Mouse (Mus musculus) midbrain, embryonic 15.5 days (tissue): ENCODE measurements around the gene Gbp2. TPM values are rescaled to one million over a fixed set of nuclear protein-coding genes. Genes with fewer than 3 reads are reported as not detected.

Experiments used
- ATAC-seq: fragments of 200-750 bp; cut with Nextera tagmentation; replicated peaks from 2 replicates; pipeline ENCODE4 v1.8.0; 2017; ENCODE audit warnings: moderate TSS enrichment
- H3K27ac ChIP-seq: fragments of 300-500 bp; sonication (generic); 2 replicates; pipeline ENCODE4 v1.5.1; 2015; ENCODE audit warnings: mild to moderate bottlenecking, inconsistent platforms
- H3K27me3 ChIP-seq: fragments of 300-500 bp; sonication (generic); replicated peaks from 2 replicates; pipeline ENCODE4 v1.6.1; 2015; ENCODE audit warnings: inconsistent platforms
- H3K36me3 ChIP-seq: fragments of 300-500 bp; sonication (generic); replicated peaks from 2 replicates; pipeline ENCODE4 v1.6.1; 2015; ENCODE audit warnings: inconsistent platforms
- H3K4me1 ChIP-seq: fragments of 300-500 bp; sonication (generic); 2 replicates; pipeline ENCODE4 v1.6.1; 2015; ENCODE audit warnings: inconsistent platforms
- H3K4me2 ChIP-seq: fragments of 300-500 bp; sonication (generic); 2 replicates; pipeline ENCODE4 v1.6.1; 2015; ENCODE audit warnings: inconsistent platforms, mild to moderate bottlenecking, moderate library complexity
- H3K4me3 ChIP-seq: fragments of 300-500 bp; sonication (generic); 2 replicates; pipeline ENCODE4 v1.5.1; 2015; ENCODE audit warnings: mild to moderate bottlenecking, inconsistent platforms
- H3K9ac ChIP-seq: fragments of 300-500 bp; sonication (generic); 2 replicates; pipeline ENCODE4 v1.6.1; 2015; ENCODE audit warnings: mild to moderate bottlenecking, inconsistent platforms
- H3K9me3 ChIP-seq: fragments of 300-500 bp; sonication (generic); 2 replicates; pipeline ENCODE4 v1.6.1; 2016; ENCODE audit warnings: inconsistent platforms
- WGBS: fragments of 180-500 bp; shearing (Covaris S2); methylation state at CpG from one replicate; pipeline ENCODE4 v1.1.7; 2015; ENCODE audit warnings: mixed read lengths; 5-methylcytosine and 5-hydroxymethylcytosine counted together
- polyA plus RNA-seq: library from polyadenylated mRNA; unstranded; fragments of >200 nt; fragmentation: Nextera tagmentation; extraction: Ambion mirVana; gene quantifications from 2 replicates; pipeline ENCODE4 v1.2.1, GENCODE M21; 2015

Gbp2 gene
- 0.89 and 1.00 TPM in 2 replicates for polyA plus RNA-seq

DNA sequence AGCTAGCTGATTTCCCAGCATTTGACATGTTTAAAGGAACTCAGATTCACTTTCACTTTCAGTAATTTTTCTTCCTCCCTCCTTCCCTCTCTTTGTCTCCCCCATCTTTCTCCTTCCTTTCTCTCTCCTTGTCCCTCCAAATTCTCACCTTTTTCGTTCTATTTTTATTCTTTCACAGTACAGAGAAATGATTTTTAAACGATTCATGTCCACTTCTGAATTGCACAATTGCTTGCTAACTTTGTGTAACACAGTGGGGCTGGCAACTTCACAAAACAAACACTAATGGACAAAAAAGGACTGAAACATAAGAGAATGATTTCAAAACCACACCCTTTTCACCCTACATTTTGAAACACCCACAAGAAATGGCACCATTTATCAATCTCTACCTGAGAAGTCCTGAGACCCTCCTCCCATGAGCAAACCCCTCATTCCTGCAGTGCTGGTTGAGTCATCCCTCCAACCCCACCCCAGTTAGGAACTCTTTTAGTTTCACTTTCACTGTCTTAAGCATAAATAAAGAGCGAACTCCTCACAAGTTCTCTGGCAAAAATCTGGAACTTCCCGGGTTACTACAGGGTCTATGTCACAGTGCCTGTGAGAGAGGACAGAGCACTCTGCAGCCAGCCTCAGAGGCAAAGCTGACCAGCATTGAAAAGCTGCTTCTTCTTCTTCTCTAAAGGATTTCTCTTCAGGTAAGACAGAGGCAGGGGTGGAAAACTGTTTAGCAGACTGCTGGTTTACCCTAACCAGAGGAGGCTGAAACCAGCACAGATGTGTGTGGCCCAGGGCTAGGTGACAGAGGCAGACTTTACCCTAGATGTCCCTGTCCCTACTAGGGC, at the start of gene Gbp2:
TSS of gene Gbp2 (plus strand) at position 492 of the 845 bp plus-strand sequence.
- Histone ChIP-seq H3K4me1 (no peaks in the 10 kb centered on the region), H3K4me2 (no peak within 1 kb of the TSS), H3K4me3 (no peak within 1 kb of the TSS), H3K27me3 (no peaks in the 10 kb centered on the region), H3K9ac (no peak within 1 kb of the TSS), H3K27ac (no peak within 1 kb of the TSS), H3K9me3 (no peaks in the 10 kb centered on the region), H3K36me3 (no peaks in the 10 kb centered on the region)
- 74% methylated on average over 4 of the region's 4 CpGs for WGBS
- no peak for ATAC-seq

DNA sequence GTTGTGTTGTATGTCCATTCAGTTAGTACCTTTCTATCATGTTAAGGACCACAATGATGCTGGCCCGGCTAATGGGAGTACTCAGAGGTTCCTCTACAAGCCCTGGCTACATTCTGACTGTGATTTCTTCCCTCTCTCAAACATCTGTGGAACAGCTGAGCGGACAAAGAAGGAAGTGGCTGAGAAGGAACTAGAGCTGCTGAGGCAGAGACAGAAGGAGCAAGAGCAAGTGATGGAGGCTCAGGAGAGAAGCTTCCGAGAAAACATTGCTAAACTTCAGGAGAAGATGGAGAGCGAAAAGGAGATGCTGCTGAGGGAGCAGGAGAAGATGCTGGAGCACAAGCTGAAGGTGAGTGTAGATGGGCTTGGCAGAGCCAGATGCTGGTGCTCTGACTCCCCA, 49.7 kb upstream of the Gbp2 start:
- ATAC-seq = no peak

GRCm38 (mm10) chr3:142577108-142577507, 43.3 kb upstream of the Gbp2 start:
- no peak overlapping the region for H3K9ac ChIP-seq
- WGBS = 77% methylated on average over 3 of the region's 3 CpGs
- ATAC-seq = no peak

More for the DNA sequence above, 49.7 kb upstream of the Gbp2 start:
- no peak overlapping the region for H3K4me3 ChIP-seq
- H3K4me2 ChIP-seq = no peak overlapping the region
- no peak overlapping the region for H3K9ac ChIP-seq
- 94% methylated on average over 4 of the region's 4 CpGs for WGBS
- H3K27me3 ChIP-seq = no peaks in the 10 kb centered on the region
- no peaks in the 10 kb centered on the region for H3K4me1 ChIP-seq
- no peaks in the 10 kb centered on the region for H3K9me3 ChIP-seq
- H3K27ac ChIP-seq = no peak overlapping the region
- H3K36me3 ChIP-seq = no peaks in the 10 kb centered on the region

DNA sequence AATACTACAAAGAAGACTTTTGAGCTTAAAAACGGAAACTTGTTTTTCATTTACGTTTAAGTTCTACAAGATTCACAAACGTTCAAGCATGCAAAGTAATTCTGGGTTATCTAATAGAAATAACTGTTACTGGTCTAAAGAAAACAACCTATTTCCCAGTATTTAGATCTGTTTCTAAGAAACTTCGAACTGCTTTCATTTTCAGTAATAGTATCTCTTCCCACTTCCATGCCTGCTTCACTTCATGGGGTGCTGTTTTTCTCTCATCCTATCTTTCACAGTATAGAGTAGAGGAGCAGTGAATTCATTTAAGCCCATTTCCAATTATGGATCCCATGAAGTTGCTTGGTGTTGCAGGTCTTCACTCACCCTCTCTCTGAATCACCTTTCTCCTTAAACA, 42.1 kb upstream of the Gbp2 start:
- Histone ChIP-seq H3K36me3 (no peaks in the 10 kb centered on the region), H3K9ac (no peak overlapping the region), H3K9me3 (no peaks in the 10 kb centered on the region), H3K4me2 (no peak overlapping the region), H3K27me3 (no peaks in the 10 kb centered on the region), H3K27ac (no peak overlapping the region), H3K4me3 (no peak overlapping the region), H3K4me1 (no peaks in the 10 kb centered on the region)
- no peak for ATAC-seq
- 89% methylated on average over 4 of the region's 4 CpGs for WGBS

More at GRCm38 (mm10) chr3:142577108-142577507, 43.3 kb upstream of the Gbp2 start:
- H3K9me3 ChIP-seq = no peaks in the 10 kb centered on the region
- no peaks in the 10 kb centered on the region for H3K27me3 ChIP-seq
- H3K27ac ChIP-seq = no peak overlapping the region
- no peak overlapping the region for H3K4me3 ChIP-seq
- no peaks in the 10 kb centered on the region for H3K4me1 ChIP-seq
- no peak overlapping the region for H3K4me2 ChIP-seq
- no peaks in the 10 kb centered on the region for H3K36me3 ChIP-seq

DNA sequence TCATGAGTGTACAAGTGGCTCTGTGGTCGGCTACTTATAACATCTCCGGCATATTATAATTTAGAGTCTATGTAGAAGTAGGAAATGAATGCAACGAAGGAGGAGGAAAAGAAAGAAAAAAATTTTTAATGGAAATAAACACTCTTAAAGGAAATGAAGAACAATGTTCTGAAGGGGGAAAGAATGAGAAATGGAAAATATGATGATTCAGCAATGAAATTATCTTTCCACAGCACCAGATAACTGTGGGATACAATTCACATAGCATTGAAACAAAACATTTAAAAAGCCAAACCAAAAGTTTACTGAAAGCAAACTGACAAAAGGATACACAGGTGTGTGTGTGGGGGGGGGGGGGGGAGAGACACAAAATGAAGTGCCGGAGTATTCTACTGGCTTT, 37.3 kb upstream of the Gbp2 start:
- no peak overlapping the region for H3K27ac ChIP-seq
- no peaks in the 10 kb centered on the region for H3K9me3 ChIP-seq
- no peaks in the 10 kb centered on the region for H3K4me1 ChIP-seq
- WGBS = 93% methylated on average over 4 of the region's 4 CpGs
- no peak overlapping the region for H3K4me2 ChIP-seq
- H3K27me3 ChIP-seq = no peaks in the 10 kb centered on the region
- no peak overlapping the region for H3K4me3 ChIP-seq
- no peaks in the 10 kb centered on the region for H3K36me3 ChIP-seq
- ATAC-seq = no peak
- no peak overlapping the region for H3K9ac ChIP-seq

- Histone ChIP-seq H3K27me3 (no peaks in the 10 kb centered on the region), H3K4me1 (no peaks in the 10 kb centered on the region), H3K36me3 (no peaks in the 10 kb centered on the region), H3K4me2 (no peak overlapping the region), H3K4me3 (no peak overlapping the region), H3K27ac (no peak overlapping the region), H3K9ac (no peak overlapping the region), H3K9me3 (no peaks in the 10 kb centered on the region)
- ATAC-seq = no peak
Observed at GRCm38 (mm10) chr3:142587386-142587785, 33.0 kb upstream of the Gbp2 start.

DNA sequence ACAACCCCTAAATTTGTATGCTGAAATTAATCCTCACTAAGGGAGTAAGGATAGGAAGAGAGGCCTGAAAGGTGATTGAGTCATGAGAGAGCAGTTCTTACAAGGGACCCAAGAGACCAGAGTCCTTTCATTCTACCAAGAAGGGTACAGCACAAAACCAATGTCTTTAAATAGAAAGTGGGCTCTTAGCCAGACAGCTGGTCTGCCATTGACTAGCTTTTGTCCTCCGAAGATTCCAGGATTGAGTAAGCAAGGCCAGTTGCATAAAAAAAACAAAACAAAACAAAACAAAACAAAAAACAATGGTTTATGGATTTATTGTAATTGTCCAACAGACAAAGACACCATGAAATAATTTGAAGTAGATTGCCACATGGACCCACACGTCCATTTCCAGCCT, 31.5 kb upstream of the Gbp2 start:
- ATAC-seq = no peak
- Histone ChIP-seq H3K36me3 (no peaks in the 10 kb centered on the region), H3K27ac (no peak overlapping the region), H3K27me3 (no peaks in the 10 kb centered on the region), H3K4me2 (no peak overlapping the region), H3K9ac (no peak overlapping the region), H3K9me3 (no peaks in the 10 kb centered on the region), H3K4me1 (no peaks in the 10 kb centered on the region), H3K4me3 (no peak overlapping the region)
- 78% methylated on average over 2 of the region's 2 CpGs for WGBS

DNA sequence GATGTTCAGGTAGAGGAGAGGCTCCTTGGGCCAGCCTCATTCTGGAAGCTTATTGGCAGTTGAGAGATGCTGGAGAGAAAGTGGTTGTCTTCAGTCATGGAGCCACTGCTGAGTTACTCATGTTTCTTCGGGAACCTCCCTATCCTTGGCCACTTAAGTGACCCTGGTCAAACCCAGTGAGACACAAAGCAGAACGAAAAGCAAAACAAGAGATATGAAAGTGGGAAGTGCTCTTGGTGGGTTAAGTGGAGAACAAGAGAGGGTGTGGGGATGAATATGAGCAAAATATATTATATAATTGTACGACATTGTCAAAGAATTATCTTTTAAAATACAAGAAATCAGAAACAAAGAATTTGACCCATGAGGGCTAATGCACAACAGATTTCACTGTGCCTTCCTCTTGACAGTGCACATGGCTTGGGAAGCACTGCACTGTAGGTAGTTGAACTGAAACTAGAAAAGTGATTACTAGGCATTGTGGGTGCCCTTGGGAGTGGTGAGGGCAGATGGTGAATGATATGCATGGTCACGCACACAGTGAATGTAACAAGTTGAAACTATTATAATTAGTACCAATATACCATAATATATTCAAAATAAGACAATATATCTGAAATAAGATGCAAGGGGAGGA, 29.9 kb upstream of the Gbp2 start:
- Histone ChIP-seq H3K4me1 (no peaks in the 10 kb centered on the region), H3K4me2 (no peak overlapping the region), H3K36me3 (no peaks in the 10 kb centered on the region), H3K4me3 (no peak overlapping the region), H3K9me3 (no peaks in the 10 kb centered on the region), H3K9ac (no peak overlapping the region), H3K27me3 (no peaks in the 10 kb centered on the region), H3K27ac (no peak overlapping the region)
- no peak for ATAC-seq
- WGBS = 83% methylated on average over 4 of the region's 4 CpGs

DNA sequence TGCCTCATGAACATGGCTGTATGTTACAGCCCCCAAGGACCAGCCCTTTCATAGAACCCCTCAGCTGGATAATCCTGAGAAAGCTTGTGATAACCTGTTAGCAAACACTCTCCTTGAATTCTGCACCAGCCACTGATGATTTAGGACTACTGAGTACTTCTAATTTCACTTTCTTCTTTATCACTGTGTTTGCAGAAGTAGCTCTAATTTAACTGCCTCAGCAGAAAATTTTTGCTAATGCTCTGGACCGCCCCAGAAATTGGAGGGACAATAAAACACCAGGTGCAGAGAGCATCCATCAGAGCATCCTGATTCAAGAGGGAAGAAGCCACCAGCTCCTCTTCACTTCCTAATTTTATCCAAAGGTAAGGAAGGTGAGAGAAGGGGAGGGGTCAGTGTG, 25.9 kb upstream of the Gbp2 start, which contains the start of gene Gbp2b:
TSS of gene Gbp2b (plus strand) at position 301 of the 400 bp plus-strand sequence.
- no peak within 1 kb of the TSS for H3K27ac ChIP-seq
- no peak for ATAC-seq
- no peaks in the 10 kb centered on the region for H3K27me3 ChIP-seq
- no peak within 1 kb of the TSS for H3K4me2 ChIP-seq
- H3K9ac ChIP-seq = no peak within 1 kb of the TSS
- no peaks in the 10 kb centered on the region for H3K9me3 ChIP-seq
- H3K4me3 ChIP-seq = no peak within 1 kb of the TSS
- no peaks in the 10 kb centered on the region for H3K36me3 ChIP-seq
- no peaks in the 10 kb centered on the region for H3K4me1 ChIP-seq
- WGBS = 84% methylated on average over 1 of the region's 1 CpGs

DNA sequence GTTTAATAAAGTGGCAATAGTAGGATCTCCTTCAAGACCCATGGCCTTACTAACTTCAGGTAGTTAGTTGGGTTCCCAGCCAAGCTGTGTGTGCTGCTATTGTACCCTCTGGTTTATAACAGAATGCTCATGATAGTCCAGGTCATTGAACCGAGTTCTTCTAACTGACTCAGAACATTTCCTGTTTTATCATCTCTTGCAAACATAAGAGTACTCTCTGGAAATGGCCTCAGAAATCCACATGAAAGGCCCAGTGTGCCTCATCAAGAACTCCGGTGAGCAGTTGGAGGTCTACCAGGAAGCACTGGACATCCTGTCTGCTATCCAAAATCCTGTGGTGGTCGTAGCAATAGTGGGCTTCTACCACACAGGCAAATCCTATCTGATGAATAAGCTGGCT, 22.5 kb upstream of the Gbp2 start:
- ATAC-seq = no peak
- no peak overlapping the region for H3K4me2 ChIP-seq
- no peaks in the 10 kb centered on the region for H3K9me3 ChIP-seq
- no peaks in the 10 kb centered on the region for H3K4me1 ChIP-seq
- no peaks in the 10 kb centered on the region for H3K36me3 ChIP-seq
- H3K9ac ChIP-seq = no peak overlapping the region
- WGBS = 84% methylated on average over 3 of the region's 3 CpGs
- no peaks in the 10 kb centered on the region for H3K27me3 ChIP-seq
- no peak overlapping the region for H3K4me3 ChIP-seq
- H3K27ac ChIP-seq = no peak overlapping the region

DNA sequence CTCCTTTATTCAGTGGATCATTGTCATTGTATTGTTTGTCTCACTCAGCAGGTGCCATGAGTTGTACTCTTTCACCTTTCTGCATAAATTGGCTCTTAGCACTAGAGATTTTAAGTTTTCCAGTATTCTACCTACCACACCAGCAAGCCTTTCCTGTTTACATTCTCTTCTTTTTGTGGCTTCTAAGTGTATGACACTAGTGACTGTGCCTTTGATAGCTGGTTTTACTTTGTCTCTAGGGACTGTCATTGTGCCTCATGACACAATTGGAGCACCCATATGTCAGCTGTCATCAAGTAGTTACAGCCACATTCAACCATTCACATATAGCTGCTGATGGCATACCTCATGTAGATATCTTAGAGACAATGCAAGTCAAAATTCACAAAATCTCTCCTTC, 18.7 kb upstream of the Gbp2 start:
- H3K4me3 ChIP-seq = no peak overlapping the region
- no peak overlapping the region for H3K4me2 ChIP-seq
- no peaks in the 10 kb centered on the region for H3K36me3 ChIP-seq
- H3K27me3 ChIP-seq = no peaks in the 10 kb centered on the region
- H3K4me1 ChIP-seq = no peaks in the 10 kb centered on the region
- H3K27ac ChIP-seq = no peak overlapping the region
- H3K9me3 ChIP-seq = no peaks in the 10 kb centered on the region
- H3K9ac ChIP-seq = no peak overlapping the region
- ATAC-seq = no peak

DNA sequence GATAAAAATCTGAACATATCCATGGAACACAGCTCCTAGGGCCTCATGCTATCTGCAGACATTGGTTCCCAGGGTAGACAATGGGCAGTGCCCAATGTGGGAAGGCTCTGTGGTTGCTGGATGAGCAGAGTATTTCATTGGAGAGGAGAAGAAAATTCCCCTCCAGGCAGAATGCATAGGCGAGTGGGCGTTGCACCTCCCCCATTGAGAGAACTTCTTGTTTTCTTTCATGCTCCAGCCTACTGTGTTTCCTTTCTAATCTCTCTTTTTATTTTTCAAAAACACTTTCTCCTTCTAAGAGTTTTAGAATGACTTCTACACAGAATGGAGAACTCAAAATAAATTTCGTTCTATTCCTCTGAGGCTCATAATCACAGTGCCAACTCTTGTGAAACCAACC, 1.7 kb upstream of the Gbp2 start:
- WGBS = 80% methylated on average over 3 of the region's 3 CpGs
- H3K27me3 ChIP-seq = no peaks in the 10 kb centered on the region
- H3K4me1 ChIP-seq = no peaks in the 10 kb centered on the region
- H3K4me3 ChIP-seq = no peak overlapping the region
- H3K4me2 ChIP-seq = no peak overlapping the region
- no peak for ATAC-seq
- H3K36me3 ChIP-seq = no peaks in the 10 kb centered on the region
- no peak overlapping the region for H3K27ac ChIP-seq
- H3K9me3 ChIP-seq = no peaks in the 10 kb centered on the region
- no peak overlapping the region for H3K9ac ChIP-seq

DNA sequence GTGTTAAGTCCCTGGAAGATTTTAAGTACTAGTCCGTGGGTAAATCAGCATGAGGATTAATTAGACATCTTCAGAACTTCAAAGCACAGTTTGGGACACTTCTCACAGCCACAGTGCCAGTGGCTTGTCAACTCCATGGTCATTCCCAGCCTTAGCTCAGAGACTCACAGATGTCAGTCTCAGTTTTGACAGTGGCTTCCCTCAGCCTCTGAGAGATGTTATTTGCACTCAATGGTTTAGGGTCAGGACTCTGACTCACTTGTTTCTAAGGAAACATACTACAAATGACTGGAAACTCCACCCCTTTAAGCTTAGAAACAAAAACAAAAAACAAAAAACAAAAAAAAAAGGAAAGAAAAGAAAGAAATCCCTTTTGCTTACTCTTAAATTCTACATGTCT, 796 bp upstream of the Gbp2 start:
- no peak overlapping the region for H3K9ac ChIP-seq
- H3K9me3 ChIP-seq = no peaks in the 10 kb centered on the region
- no peak overlapping the region for H3K27ac ChIP-seq
- no peaks in the 10 kb centered on the region for H3K36me3 ChIP-seq
- H3K4me2 ChIP-seq = no peak overlapping the region
- no peaks in the 10 kb centered on the region for H3K27me3 ChIP-seq
- H3K4me3 ChIP-seq = no peak overlapping the region
- H3K4me1 ChIP-seq = no peaks in the 10 kb centered on the region
- no peak for ATAC-seq
- 14% methylated on average over 1 of the region's 1 CpGs for WGBS
